Mouse (Mus musculus): ENCODE results near the gene Pate2.
"Not testable (repeated sequence)": the region's sequence is repeated elsewhere in the genome, so short reads cannot be mapped to it uniquely, and the experiment has no call there.

The Pate2 gene

GRCm38 (mm10) chr9:35556494-35557102 lies 13.5 kb upstream of the Pate2 start:
- no peak for DNase-seq (ENCODE audit: low read depth)

- DNase-seq (ENCODE audit: low read depth): no peak
These were observed 11.7 kb upstream of the Pate2 start, which contains the start of the genes Ddx25 and Pus3 for GRCm38 (mm10) chr9:35558257-35559008. Ddx25 (minus strand) TSS chr9:35558528. Pus3 (plus strand) TSS chr9:35558595.

GRCm38 (mm10) chr9:35559009-35559890 lies 10.8 kb upstream of the Pate2 start:
- peak; percentile 84 for DNase-seq (ENCODE audit: low read depth)

- no peak for DNase-seq (ENCODE audit: low read depth)
These were observed 9.0 kb upstream of the Pate2 start for GRCm38 (mm10) chr9:35561076-35561475.

GRCm38 (mm10) chr9:35561583-35561982 lies 8.5 kb upstream of the Pate2 start:
- no peak for DNase-seq (ENCODE audit: low read depth)

GRCm38 (mm10) chr9:35564536-35565240 lies 5.4 kb upstream of the Pate2 start:
- DNase-seq (ENCODE audit: low read depth): no peak

GRCm38 (mm10) chr9:35567995-35568394 lies 2.1 kb upstream of the Pate2 start:
- DNase-seq (ENCODE audit: low read depth): no peak

GRCm38 (mm10) chr9:35570663-35571062 lies 579 bp downstream of the Pate2 start:
- no peak for DNase-seq (ENCODE audit: low read depth)

GRCm38 (mm10) chr9:35574416-35574815 lies 4.3 kb downstream of the Pate2 start:
- no peak for DNase-seq (ENCODE audit: low read depth)

- no peak for DNase-seq (ENCODE audit: low read depth)
These were observed 17.6 kb downstream of the Pate2 start for GRCm38 (mm10) chr9:35587674-35588073.

GRCm38 (mm10) chr9:35592903-35593302 lies 22.8 kb downstream of the Pate2 start:
- peak; percentile 68 for DNase-seq (ENCODE audit: low read depth)

GRCm38 (mm10) chr9:35607647-35608405 lies 37.7 kb downstream of the Pate2 start:
- DNase-seq (ENCODE audit: low read depth): no peak

GRCm38 (mm10) chr9:35611841-35612240 lies 41.8 kb downstream of the Pate2 start, which contains the start of gene Pate4:
Pate4 (minus strand) TSS chr9:35611941.
- no peak for DNase-seq (ENCODE audit: low read depth)

GRCm38 (mm10) chr9:35614005-35614404 lies 43.9 kb downstream of the Pate2 start:
- DNase-seq (ENCODE audit: low read depth): peak; percentile 28

- not testable (repeated sequence) for DNase-seq (ENCODE audit: low read depth)
These were observed 46.7 kb downstream of the Pate2 start for GRCm38 (mm10) chr9:35616784-35617183.

GRCm38 (mm10) chr9:35632981-35633380 lies 62.9 kb downstream of the Pate2 start:
- peak; percentile 3 for DNase-seq (ENCODE audit: low read depth)

GRCm38 (mm10) chr9:35648102-35648501 lies 78.0 kb downstream of the Pate2 start, which contains the start of gene Pate3:
Pate3 (minus strand) TSS chr9:35648202.
- no peak for DNase-seq (ENCODE audit: low read depth)

GRCm38 (mm10) chr9:35673557-35673956 lies 103.5 kb downstream of the Pate2 start:
- no peak for DNase-seq (ENCODE audit: low read depth)

GRCm38 (mm10) chr9:35687013-35687412 lies 116.9 kb downstream of the Pate2 start, which contains the start of gene Pate1:
Pate1 (minus strand) TSS chr9:35687390.
- peak; percentile 64 for DNase-seq (ENCODE audit: low read depth)

GRCm38 (mm10) chr9:35691924-35692323 lies 121.8 kb downstream of the Pate2 start:
- DNase-seq (ENCODE audit: low read depth): no peak

- peak; percentile 39 for DNase-seq (ENCODE audit: low read depth)
These were observed 137.2 kb downstream of the Pate2 start for GRCm38 (mm10) chr9:35707265-35707664.

Data from NIH3T3 (cell line).